Mouse (Mus musculus) urinary bladder, adult 2 months (tissue): Measurements from ENCODE around the gene B230118H07Rik. TPM values are rescaled to one million over a fixed set of nuclear protein-coding genes. Genes with fewer than 3 reads are reported as not detected.
A peak's percentile ranks its signal among the peaks of the same experiment; 100 is the strongest.

ENCODE experiments used
- DNase-seq: peaks from one replicate; pipeline ENCODE4 v3.0.0; 2022; ENCODE audit warnings: low spot score
- polyA plus RNA-seq: library from polyadenylated mRNA; depleted of rRNA; stranded (reverse); fragments of >200 nt; gene quantifications from 2 replicates; pipeline ENCODE4 v1.2.3, GENCODE M21; 2012

B230118H07Rik gene
- polyA plus RNA-seq, 1 experiment, result 44.8 TPM

GRCm38 (mm10) chr2:101638979-101639839, 10.1 kb downstream of the B230118H07Rik start:
- DNase-seq, result no peak

- DNase-seq, result peak; percentile 54
Measured at GRCm38 (mm10) chr2:101628297-101629236, 20.8 kb downstream of the B230118H07Rik start.

GRCm38 (mm10) chr2:101627227-101627626, 22.1 kb downstream of the B230118H07Rik start:
- DNase-seq, result no peak

DNA sequence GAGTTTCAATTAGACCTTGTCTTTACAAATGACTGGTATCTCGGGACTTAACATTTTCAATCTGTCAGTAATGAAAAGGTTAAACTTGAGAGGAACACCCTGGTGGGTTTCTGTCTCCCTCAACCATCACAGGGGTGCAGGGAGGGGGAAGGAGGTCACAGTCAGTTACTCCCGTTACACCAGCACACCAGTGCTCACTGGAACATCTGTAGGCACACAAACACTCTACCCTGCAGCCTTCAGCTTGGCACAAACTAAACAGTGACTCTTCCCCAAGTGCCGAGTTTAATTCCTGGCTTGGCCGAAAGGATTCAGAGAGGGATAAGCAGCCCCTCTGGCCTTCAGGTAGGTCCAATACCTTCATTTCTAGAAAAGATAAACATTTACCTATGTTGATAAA, 24.8 kb downstream of the B230118H07Rik start, which contains the start of gene Rag2:
Rag2 (plus strand) TSS at position 193 of the 400 bp plus-strand sequence.
- no peak for DNase-seq

GRCm38 (mm10) chr2:101624011-101624410, 25.3 kb downstream of the B230118H07Rik start:
- DNase-seq, result no peak

GRCm38 (mm10) chr2:101623042-101623441, 26.3 kb downstream of the B230118H07Rik start:
- DNase-seq, result no peak

DNA sequence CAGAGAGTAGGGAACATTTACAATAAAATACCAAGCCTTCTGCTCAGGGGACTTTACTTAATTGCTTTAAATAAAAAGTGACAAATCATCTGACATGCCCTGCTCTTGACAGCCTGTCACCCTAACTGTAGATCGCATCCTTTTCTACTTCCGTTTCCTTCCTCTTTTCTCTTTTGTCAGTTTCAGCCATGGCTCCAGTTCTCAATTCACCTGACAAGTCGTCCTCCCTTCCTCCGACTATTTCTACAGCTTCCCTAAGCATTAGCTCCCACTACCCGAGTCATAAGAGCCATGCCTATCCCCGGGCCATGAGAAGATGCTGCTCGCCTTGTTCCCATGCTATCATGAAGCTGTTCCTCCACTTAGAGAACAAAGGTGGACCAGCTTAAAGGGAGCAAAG, 27.7 kb downstream of the B230118H07Rik start:
- DNase-seq, result no peak

DNA sequence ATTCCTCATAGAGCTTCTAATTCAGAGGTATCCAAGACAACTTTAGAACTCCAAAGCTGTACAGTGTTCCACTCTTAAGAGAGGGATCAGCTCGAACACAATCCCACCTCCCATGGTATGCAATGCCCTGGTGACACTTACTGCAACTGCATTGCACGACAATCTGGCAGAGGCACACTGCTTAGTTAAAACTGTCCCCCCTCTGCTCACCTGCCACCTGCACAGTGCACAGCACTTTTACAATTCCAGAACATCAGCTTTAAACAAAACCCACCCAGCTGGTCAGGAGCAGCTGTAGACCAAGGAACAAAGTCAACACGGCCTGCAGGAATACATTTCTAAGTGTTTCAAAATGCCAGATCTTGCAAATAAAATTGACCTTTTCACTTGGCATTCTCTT, 28.4 kb downstream of the B230118H07Rik start:
- DNase-seq, result no peak

DNA sequence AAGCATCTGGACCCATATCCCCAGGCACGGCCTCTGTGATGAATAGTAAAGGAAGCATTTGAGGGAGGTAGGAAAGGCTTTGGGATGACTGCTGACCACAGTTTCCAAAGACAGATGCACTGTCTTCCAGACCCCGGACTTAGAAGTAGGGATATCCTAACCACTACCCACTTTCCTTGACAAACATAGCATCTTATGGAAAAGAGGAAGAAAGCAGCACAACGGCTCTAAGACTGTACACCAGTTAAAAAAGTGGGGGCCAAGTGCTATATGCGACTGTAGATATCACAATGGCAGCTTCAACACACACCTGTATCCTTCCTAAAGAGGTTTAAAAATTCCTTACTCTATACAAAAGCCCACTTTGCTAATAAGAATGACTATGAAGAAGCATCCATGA, 31.0 kb downstream of the B230118H07Rik start:
- no peak for DNase-seq

DNA sequence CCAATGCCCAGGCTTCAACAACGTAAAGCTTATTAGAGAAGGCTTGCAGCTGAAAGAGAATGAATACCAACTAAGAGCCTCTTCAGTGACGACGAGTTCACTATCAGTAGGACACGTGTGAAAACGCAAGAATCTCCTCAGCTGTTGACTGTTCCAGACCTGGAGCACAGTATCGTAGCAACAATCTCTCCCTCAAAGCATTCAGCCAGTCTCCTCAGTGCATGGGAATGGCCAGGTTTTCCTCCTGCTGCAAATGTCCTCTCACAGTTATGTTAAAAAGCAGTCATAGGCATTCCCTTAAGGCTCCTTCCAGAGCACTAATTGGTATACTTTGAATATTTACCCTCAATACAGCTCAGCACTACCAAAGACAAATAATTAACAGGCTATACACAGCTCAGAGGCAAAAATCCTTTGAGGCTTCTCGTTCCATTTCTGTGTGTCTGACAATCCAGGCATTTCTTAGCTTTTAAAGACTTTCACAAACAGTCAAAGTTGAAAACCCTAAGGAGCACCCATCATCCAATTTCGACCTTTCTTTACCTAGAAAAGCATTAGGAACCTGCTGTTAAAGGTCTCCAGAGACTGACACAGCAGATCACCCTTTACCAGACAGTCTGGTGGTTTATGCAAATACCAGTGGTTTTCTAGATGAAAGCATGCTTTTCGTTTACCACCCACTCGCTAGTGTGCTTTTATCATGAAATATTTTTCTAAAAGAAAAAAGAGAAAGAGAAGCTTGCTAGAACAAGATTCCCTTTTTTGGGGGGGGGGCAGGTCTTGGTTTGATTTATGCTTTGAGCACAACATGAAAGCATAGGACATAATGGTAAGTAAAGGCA, 33.6 kb downstream of the B230118H07Rik start:
- no peak for DNase-seq

- DNase-seq, result no peak
Measured at GRCm38 (mm10) chr2:101610861-101611260, 38.5 kb downstream of the B230118H07Rik start.

- DNase-seq, result no peak
Measured at GRCm38 (mm10) chr2:101608232-101608894, 41.0 kb downstream of the B230118H07Rik start.

GRCm38 (mm10) chr2:101603099-101603498, 46.2 kb downstream of the B230118H07Rik start:
- DNase-seq, result no peak

GRCm38 (mm10) chr2:101600703-101601102, 48.6 kb downstream of the B230118H07Rik start:
- no peak for DNase-seq

DNA sequence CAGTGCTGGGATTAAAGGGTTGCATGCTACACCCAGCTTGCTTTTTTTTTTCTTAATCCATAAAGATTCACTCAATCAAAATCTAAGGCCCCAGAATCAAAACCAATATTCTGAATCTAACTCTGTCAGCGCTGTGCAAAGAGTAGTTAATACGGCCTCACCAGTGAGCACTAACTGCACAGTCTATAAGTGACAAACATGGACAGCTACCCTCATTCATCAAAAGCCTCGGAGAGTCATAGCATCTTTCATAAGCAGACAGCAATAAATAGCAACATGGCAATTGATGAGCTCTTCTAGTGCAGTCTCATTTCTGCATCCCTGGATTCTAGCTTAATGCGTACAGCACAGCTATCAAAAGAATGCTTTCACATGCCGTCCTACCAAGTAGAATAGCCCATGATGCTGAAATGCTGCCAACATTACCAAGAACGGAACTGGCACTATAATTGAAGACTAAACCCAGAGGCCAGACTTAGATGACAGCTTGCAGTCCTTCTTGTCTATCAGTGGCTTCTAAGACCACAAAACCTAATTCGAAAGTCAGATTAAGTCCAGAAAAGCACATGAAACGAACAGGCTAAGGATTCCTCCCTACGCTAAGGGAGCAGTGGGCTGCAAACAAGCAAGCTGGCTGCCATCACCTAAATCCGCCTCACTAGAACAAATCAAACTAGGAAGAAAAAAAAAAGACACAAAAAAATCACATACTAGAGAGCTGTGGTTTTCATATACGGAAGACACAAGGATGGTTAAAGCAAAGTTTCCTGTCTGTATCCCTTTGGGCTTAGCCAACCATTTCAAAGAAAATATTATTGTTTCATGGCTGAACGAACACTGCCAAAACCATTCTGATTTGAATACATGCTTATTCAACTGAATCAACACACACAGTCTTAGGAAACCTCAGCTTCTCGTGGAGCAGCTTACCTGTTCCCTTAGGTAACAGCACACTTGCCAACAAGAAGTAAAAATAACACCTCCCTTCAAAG, 50.8 kb downstream of the B230118H07Rik start:
- no peak for DNase-seq

GRCm38 (mm10) chr2:101597186-101597585, 52.1 kb downstream of the B230118H07Rik start:
- DNase-seq, result no peak

GRCm38 (mm10) chr2:101594681-101595080, 54.7 kb downstream of the B230118H07Rik start:
- DNase-seq, result no peak

- DNase-seq, result no peak
Measured at GRCm38 (mm10) chr2:101592886-101593285, 56.4 kb downstream of the B230118H07Rik start.

- DNase-seq, result no peak
Measured at GRCm38 (mm10) chr2:101592023-101592841, 57.1 kb downstream of the B230118H07Rik start.
